Mouse (Mus musculus): ENCODE measurements around the gene Naxd.
A peak's percentile ranks its signal among the peaks of the same experiment; 100 is the strongest.

The Naxd gene

DNA sequence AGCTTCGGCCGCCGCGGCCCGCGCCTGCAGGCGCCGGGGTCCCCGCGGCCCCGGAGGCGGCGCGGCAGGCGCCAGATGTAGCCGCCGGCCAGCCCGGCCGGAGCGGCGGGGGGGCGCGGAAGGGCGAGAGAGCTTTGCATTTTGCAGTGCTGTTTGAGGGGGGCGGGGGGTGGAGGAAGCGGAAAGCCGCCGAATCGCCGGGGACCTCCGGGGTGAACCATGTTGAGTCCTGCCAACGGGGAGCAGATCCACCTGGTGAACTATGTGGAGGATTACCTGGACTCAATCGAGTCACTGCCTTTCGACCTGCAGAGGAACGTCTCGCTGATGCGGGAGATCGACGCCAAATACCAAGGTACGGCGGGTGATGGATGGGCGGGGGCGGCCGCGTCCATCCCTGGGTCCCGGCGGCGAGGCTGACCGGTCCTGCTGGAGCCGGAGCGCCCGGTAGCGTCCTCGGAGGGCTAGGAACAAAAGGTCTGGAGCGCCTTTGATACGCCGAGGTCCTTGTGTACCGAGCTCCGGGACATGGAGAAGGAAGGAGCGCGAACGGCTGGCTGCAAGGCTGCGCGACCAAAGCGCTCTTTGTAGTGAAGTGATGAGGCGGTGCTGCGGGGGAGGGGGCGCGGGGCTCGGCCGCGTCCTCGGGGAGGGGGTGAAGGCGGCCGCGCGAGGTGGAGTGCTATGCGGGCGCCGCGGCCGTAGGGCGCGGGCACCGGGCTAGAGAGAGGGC is 59.6 kb downstream of the Naxd start:
- DNase-seq = peak; percentile 38 to 58

DNA sequence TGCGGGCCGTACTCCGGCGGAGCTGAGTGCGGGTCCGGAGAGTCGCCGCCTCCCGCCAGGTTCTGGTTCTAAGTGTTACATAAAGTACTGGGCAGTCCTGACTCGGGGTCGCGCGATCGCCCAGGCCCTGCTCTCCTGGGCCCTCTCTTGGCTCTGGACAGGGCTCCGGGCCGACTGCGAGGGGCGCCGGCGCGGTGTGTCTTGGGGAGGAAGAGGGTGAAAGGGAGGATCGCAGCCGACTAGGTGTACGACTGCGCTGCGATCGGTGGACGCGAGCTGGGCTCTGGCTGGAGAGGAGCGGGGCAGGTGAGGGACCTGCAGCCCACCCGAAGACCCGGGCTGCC is 60.1 kb downstream of the Naxd start:
- DNase-seq = no peak

DNA sequence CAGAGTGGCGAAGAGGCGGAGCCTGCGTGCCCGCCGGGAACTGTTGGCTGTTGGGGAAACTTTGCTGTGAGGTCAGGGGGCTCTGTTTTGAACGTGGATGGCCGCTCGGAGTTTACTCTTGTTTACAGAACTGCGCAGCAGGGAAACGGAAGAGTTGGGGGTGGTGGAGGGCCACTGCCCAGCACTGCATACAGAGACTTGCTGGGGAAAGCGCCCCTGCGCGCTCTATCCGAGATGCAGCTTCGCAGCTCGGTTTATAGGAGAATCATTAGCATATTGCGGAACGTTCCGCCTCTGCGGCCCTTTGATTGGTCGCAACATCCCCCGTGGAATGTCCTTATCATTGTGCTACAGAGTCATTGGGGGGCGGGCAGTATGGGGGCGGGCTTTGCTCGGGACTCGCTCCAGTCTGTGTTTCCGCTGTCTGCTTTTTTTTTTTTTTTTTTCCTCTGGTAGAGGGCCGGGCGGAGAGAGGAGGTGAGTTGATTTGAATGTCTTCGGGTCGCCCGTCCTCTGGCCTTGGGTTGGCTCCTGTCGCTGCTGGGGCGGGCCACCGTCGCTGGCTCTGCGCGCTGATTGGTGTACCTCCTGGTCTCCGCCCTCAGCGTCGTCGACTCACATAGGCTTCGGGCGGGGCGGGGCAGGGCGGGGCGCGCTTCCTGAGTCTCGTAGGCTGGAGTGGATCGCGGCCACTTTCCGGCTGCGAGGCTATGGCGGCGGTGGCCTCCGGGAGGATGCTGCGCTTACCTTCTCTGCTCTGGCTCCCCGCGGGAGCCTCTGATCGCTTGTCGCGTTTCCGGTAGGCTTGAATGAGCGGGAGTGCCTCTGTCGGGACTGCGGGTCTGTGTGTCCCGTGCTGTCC is 60.7 kb downstream of the Naxd start:
- peak; percentile 97 to 98 for DNase-seq

DNA sequence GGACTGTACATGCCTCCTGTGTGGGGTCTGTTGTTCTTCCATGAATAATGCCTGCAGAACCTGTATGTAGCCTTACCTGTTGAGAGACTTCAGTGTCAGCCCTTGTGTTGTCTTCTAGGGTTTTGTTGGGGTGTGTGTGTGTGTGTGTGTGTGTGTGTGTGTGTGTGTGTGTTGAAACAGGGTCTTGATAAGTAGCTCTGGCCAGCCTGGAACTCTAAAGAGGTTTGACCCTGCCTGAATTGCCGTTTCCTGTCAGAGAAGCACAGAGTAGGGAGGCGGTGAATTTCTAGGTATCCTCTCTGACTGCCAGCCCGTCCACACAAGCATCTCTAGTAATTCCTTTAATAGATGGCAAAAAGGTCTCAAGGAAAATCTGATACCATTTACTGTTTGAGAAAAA is 62.2 kb downstream of the Naxd start:
- no peak for DNase-seq

DNA sequence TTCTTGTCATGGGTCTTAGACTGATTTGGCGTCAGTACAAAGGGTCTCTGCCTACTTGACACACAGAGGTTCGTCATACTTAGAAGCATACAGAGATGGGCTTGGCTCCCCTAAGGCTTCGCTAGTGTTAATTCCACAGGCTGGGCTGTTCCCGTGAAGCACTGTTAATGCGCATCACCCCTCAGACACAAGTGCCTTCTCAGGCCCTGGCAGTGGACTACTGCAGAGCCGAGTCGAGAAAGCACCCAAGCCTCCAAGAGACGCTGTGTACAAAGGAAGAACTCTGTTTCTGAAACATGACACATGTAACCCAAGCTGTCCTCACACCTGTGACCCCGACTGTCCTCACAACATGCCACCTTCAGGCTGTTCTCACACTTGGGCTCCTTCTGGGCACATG is 62.9 kb downstream of the Naxd start:
- DNase-seq = no peak

DNA sequence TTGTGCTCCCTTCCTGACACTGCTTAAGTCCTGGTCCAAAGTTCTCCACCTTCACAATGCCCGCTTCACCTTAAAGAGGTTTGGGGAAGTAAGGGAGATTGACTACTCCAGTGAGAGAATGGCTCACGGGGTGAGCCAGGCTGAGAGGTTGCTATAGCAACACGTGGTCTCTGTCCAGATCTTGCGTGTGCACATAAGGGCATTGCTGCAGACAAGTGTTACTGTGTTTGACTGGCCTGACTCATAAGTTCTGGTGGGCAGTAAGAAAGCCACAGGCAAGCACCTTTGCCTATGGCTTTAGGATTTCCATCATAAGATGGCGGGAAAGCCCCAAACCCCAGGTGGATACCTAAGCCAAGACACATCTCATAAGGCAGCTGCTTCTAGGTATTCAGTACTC is 66.9 kb downstream of the Naxd start:
- no peak for DNase-seq
